ENCODE assay signal across 9 mouse cellular contexts in the genomic region with DNA sequence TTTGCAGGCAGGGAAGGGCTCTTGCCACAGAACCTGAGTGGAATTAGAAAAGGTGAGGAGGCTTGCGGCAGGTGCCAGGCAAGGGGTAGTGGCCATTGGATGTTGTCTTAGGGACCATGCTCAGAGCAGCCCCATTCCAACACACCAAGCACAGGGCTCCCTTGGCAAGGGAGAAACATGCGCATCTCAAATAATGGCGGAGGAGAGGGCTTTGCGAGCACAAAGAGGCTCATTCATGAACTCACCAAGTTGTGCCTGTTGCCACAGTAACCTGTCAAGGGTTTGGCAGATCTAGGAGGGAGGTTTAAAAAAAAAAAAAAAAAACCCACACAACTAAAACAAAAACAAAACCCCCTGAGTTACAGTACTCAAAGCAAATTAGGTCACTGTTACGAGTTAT.
DNase-seq lines count a peak whose midpoint lies in the region; ATAC-seq and TF ChIP-seq lines count a peak whose summit lies in the region.
"Had no signal": no experiment of that assay in that cellular context is flagged by ENCODE, and none has a peak within 500 bp of the region (broad histone marks: within the 10 kb centered on the region; RNA-seq: fewer than 3 reads in every experiment).

No protein-coding gene starts in this region.

- no peak for TF ChIP-seq CTCF in cortical plate, adult 2 months (IDR thresholded peaks at IDR 0.05; ENCODE audit: extremely low read depth, insufficient read depth, low read length)

- 38% methylated on average over 5 of the region's 5 CpGs for WGBS in hindbrain, embryonic 11.5 days
- WGBS in midbrain, embryonic 14.5 days = 19% methylated on average over 5 of the region's 5 CpGs

- ATAC-seq in cerebellum, adult (ENCODE audit: insufficient number of reproducible peaks, low FRiP score, low TSS enrichment) = no peak
- peak; percentile 87 for ATAC-seq in hindbrain, embryonic 11.5 days (ENCODE audit: low FRiP score)
- ATAC-seq in midbrain, embryonic 14.5 days (ENCODE audit: low FRiP score, low TSS enrichment) = peak; percentile 71

- H3K27me3 ChIP-seq in hindbrain, embryonic 11.5 days (ENCODE audit: control insufficient read depth, insufficient read depth, low read length) = no peaks in the 10 kb centered on the region
- no peaks in the 10 kb centered on the region for H3K27me3 ChIP-seq in midbrain, embryonic 14.5 days (ENCODE audit: control insufficient read depth, insufficient read depth, low read length)
- H3K27me3 ChIP-seq: megakaryocyte, embryonic 14.5 days had no signal

- H3K36me3 ChIP-seq in hindbrain, embryonic 11.5 days (ENCODE audit: control insufficient read depth, insufficient read depth, low read length) = no peaks in the 10 kb centered on the region
- no peaks in the 10 kb centered on the region for H3K36me3 ChIP-seq in midbrain, embryonic 14.5 days (ENCODE audit: control insufficient read depth, insufficient read depth, low read length)

- H3K27ac ChIP-seq in cortical plate, adult 2 months (ENCODE audit: insufficient read depth, low read length) = peak overlapping the region; percentile 63
- H3K27ac ChIP-seq in hindbrain, embryonic 11.5 days (ENCODE audit: low read depth, low read length) = peak overlapping the region; percentile 60; the same call in 1 of the 2 replicates
- H3K27ac ChIP-seq in midbrain, embryonic 14.5 days (replicated peaks; ENCODE audit: low read depth, low read length) = peak overlapping the region; percentile 55; the same call in 1 of the 2 replicates

- intact Hi-C loops in gastrocnemius, postnatal 14 days (cut with DNase I; ENCODE audit: low total_unique reads) = no loop called here
- intact Hi-C loops in gastrocnemius, postnatal 36 days (cut with DNase I) = no loop called here

- no peak overlapping the region for H3K9ac ChIP-seq in hindbrain, embryonic 11.5 days (ENCODE audit: low read depth, low read length)
- no peak overlapping the region for H3K9ac ChIP-seq in midbrain, embryonic 14.5 days (replicated peaks; ENCODE audit: low read length)

- peak; percentile 25 to 33 for DNase-seq in cerebellum, adult 18-20 months
- DNase-seq in hindbrain, embryonic 11.5 days (ENCODE audit: low spot score) = peak; percentile 52
- DNase-seq in midbrain, embryonic 14.5 days = peak; percentile 80
- DNase-seq in gastrocnemius, postnatal 14 days = no peak
- DNase-seq in gastrocnemius, postnatal 36 days = no peak
- no peak for DNase-seq in kidney, postnatal 4 days

- peaks cover 10% of the 10 kb centered on the region; the same call in 1 of the 2 replicates for H3K4me1 ChIP-seq in cortical plate, adult 2 months (ENCODE audit: control insufficient read depth, insufficient read depth, low read length)
- H3K4me1 ChIP-seq in hindbrain, embryonic 11.5 days (replicated peaks; ENCODE audit: control insufficient read depth, insufficient read depth, low read length) = peaks cover 2% of the 10 kb centered on the region; the same call in 1 of the 2 replicates
- peaks cover 50% of the 10 kb centered on the region for H3K4me1 ChIP-seq in midbrain, embryonic 14.5 days (ENCODE audit: control insufficient read depth, insufficient read depth, low read length)
- H3K4me1 ChIP-seq: megakaryocyte, embryonic 14.5 days had no signal

- no peak overlapping the region for H3K4me3 ChIP-seq in cortical plate, adult 2 months (ENCODE audit: insufficient read depth, low read length)
- H3K4me3 ChIP-seq in hindbrain, embryonic 11.5 days (ENCODE audit: low read depth, low read length) = no peak overlapping the region
- no peak overlapping the region for H3K4me3 ChIP-seq in midbrain, embryonic 14.5 days (replicated peaks; ENCODE audit: low read depth, low read length)
- H3K4me3 ChIP-seq: megakaryocyte, embryonic 14.5 days had no signal

- H3K9me3 ChIP-seq in hindbrain, embryonic 11.5 days (ENCODE audit: control insufficient read depth, low read length) = no peaks in the 10 kb centered on the region
- no peaks in the 10 kb centered on the region for H3K9me3 ChIP-seq in midbrain, embryonic 14.5 days (ENCODE audit: control insufficient read depth, low read length)

- TF ChIP-seq POLR2A in cortical plate, adult 2 months (IDR thresholded peaks at IDR 0.05; ENCODE audit: extremely low read depth, insufficient read depth, low read length) = no peak

- H3K4me2 ChIP-seq in hindbrain, embryonic 11.5 days (replicated peaks; ENCODE audit: low read depth, low read length) = no peak overlapping the region
- peak overlapping the region; percentile 30 for H3K4me2 ChIP-seq in midbrain, embryonic 14.5 days (ENCODE audit: low read length)

Comparison
In these comparisons a context has a peak if more than half of its experiments do, and no peak if none do; other contexts are left out.
1. DNase-seq: peak in cerebellum, adult 18-20 months (2 of 2), hindbrain, embryonic 11.5 days (single experiment) and midbrain, embryonic 14.5 days (single experiment); none in gastrocnemius, postnatal 14 days (single experiment), gastrocnemius, postnatal 36 days (0 of 2) and kidney, postnatal 4 days (0 of 2).
2. Peak in every context shown above with its lines, with median percentiles within 50 percentile points of each other: H3K27ac ChIP-seq.